Mouse (Mus musculus) myocyte (in vitro differentiated cells): Measurements from ENCODE around the gene Cyp4x1. TPM values are rescaled to one million over a fixed set of nuclear protein-coding genes. Genes with fewer than 3 reads are reported as not detected.
"Not testable (repeated sequence)": the region's sequence is repeated elsewhere in the genome, so short reads cannot be mapped to it uniquely, and the experiment has no call there.

ENCODE experiments used
- H3K27me3 ChIP-seq: one replicate; pipeline ENCODE4 v1.6.1; 2011; ENCODE audit not compliant: control insufficient read depth, insufficient read depth, insufficient read length
- H3K36me3 ChIP-seq: one replicate; pipeline ENCODE4 v1.6.1; 2011; ENCODE audit not compliant: control insufficient read depth, insufficient read depth
- H3K4me2 ChIP-seq: one replicate; pipeline ENCODE4 v1.6.1; 2011; ENCODE audit warnings: low read depth, control low read depth
- H3K4me3 ChIP-seq: one replicate; pipeline ENCODE4 v1.5.1; 2011; ENCODE audit warnings: mild to moderate bottlenecking, control low read depth, moderate library complexity
- H3K79me2 ChIP-seq: one replicate; pipeline ENCODE4 v1.6.1; 2011; ENCODE audit not compliant: control insufficient read depth, insufficient read depth
- H3ac ChIP-seq: one replicate; pipeline ENCODE4 v1.6.1; 2011; ENCODE audit not compliant: control insufficient read depth, insufficient read length
- CEBPB ChIP-seq: IDR thresholded peaks from 2 replicates; pipeline ENCODE4 v1.6.1; 2011; ENCODE audit warnings: mild to moderate bottlenecking, moderate library complexity; ENCODE audit not compliant: poor library complexity, insufficient read depth, severe bottlenecking
- E2F4 ChIP-seq: IDR thresholded peaks from one replicate; pipeline ENCODE4 v1.6.1; 2011; ENCODE audit warnings: mild to moderate bottlenecking, control low read depth, moderate library complexity; ENCODE audit not compliant: insufficient read depth
- MAX ChIP-seq: IDR thresholded peaks from one replicate; pipeline ENCODE4 v1.6.1; 2011; ENCODE audit warnings: low read depth, mild to moderate bottlenecking, control low read depth
- MYOD1 ChIP-seq, 3 experiments: IDR thresholded peaks; one replicate each; pipeline ENCODE4 v1.6.1; 2011; ENCODE audit warnings: control low read depth in 2 of 3, low read depth in 2 of 3, mild to moderate bottlenecking in 2 of 3, moderate library complexity in 1 of 3; ENCODE audit not compliant: insufficient read length in 2 of 3, control insufficient read depth in 1 of 3
- MYOG ChIP-seq, 3 experiments: IDR thresholded peaks; one replicate each; pipeline ENCODE4 v1.6.1; 2011; ENCODE audit warnings: control low read depth in 2 of 3, low read depth in 2 of 3, mild to moderate bottlenecking in 2 of 3; ENCODE audit not compliant: insufficient read length in 2 of 3, control insufficient read depth in 1 of 3, insufficient read depth in 1 of 3
- POLR2A ChIP-seq: IDR thresholded peaks from one replicate; pipeline ENCODE4 v1.6.1; 2011; ENCODE audit warnings: low read depth, mild to moderate bottlenecking, control low read depth, moderate library complexity; ENCODE audit not compliant: insufficient read length
- POLR2AphosphoS2 ChIP-seq: IDR thresholded peaks from one replicate; pipeline ENCODE4 v1.6.1; 2011; ENCODE audit warnings: low read depth, control low read depth; ENCODE audit not compliant: insufficient read length
- REST ChIP-seq: IDR thresholded peaks from one replicate; pipeline ENCODE4 v1.6.1; 2011; ENCODE audit warnings: mild to moderate bottlenecking, control low read depth, moderate library complexity; ENCODE audit not compliant: insufficient read depth, insufficient read length
- SRF ChIP-seq: IDR thresholded peaks from one replicate; pipeline ENCODE4 v1.6.1; 2011; ENCODE audit warnings: low read depth; ENCODE audit not compliant: control insufficient read depth, insufficient read length
- TCF12 ChIP-seq: IDR thresholded peaks from one replicate; pipeline ENCODE4 v1.6.1; 2011; ENCODE audit warnings: mild to moderate bottlenecking, control low read depth; ENCODE audit not compliant: poor library complexity, insufficient read depth, severe bottlenecking
- TCF3 ChIP-seq: IDR thresholded peaks from one replicate; pipeline ENCODE4 v1.6.1; 2011; ENCODE audit warnings: low read depth, control low read depth; ENCODE audit not compliant: insufficient read length
- USF1 ChIP-seq: IDR thresholded peaks from one replicate; pipeline ENCODE4 v1.6.1; 2011; ENCODE audit warnings: low read depth, mild to moderate bottlenecking, control low read depth, moderate library complexity
- polyA plus RNA-seq: library from polyadenylated mRNA; unstranded; fragments of >200 nt; fragmentation: generic; extraction: Trizol; gene quantifications from one replicate; pipeline ENCODE4 v1.2.1, GENCODE M21; 2012; ENCODE audit warnings: missing spikeins

Cyp4x1 gene
- not detected for polyA plus RNA-seq

DNA sequence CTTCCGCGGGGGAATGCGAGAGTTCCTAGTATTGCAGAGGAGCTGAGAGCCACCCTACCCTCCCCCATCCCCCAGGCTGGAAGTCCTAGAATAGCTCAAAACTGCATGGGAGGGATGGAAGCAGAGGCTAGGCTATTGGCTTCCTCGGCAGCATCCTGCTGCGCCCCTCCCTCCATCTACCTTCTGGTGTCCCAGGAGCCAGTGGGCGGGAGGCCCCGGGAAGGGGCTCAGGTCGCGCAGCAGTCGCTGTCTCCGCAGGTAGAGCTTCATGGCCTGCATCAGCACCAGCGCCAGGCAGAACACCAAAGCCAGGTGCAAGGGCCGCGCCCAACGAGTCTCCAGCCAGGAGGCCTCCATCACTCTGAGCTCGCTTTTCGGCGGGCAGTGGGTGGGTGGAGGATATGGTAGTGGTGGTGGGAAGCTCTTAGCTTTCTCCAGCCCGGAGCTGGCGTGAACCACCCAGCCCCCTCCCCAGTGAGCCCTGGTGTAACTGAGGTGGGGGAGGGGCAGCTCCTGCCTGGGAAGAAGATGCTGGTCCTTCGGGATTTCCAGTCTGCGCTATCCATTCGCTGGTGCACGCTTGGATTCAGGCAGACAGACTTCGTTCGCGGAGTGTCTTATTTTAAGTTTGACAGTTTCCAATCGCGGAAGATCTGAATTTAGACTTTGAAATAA lies at the start of gene Cyp4x1:
TSS of gene Cyp4x1 (minus strand) at position 661 of the 675 bp plus-strand sequence.
- H3K4me2 ChIP-seq = no peak within 1 kb of the TSS
- H3K79me2 ChIP-seq = no peaks in the 10 kb centered on the region
- peaks cover 6% of the 10 kb centered on the region for H3K27me3 ChIP-seq
- TF ChIP-seq MAX (no peak), POLR2A (no peak), MYOG (IDR thresholded peaks at IDR 0.05; ENCODE audit: control insufficient read depth in 1 of 3, insufficient read depth in 1 of 3, insufficient read length in 2 of 3, low read depth in 2 of 3) (no peak), SRF (no peak), USF1 (no peak), TCF3 (no peak), REST (no peak), CEBPB (no peak), MYOD1 (IDR thresholded peaks at IDR 0.05; ENCODE audit: control insufficient read depth in 1 of 3, insufficient read length in 2 of 3, low read depth in 2 of 3) (no peak), POLR2AphosphoS2 (no peak), TCF12 (no peak), E2F4 (no peak)
- no peaks in the 10 kb centered on the region for H3K36me3 ChIP-seq
- no peak within 1 kb of the TSS for H3ac ChIP-seq
- no peak within 1 kb of the TSS for H3K4me3 ChIP-seq

GRCm38 (mm10) chr4:115176201-115176600 lies 42.1 kb upstream of the Cyp4x1 start:
- not testable (repeated sequence) for H3K79me2 ChIP-seq, H3K36me3 ChIP-seq, H3K4me3 ChIP-seq

DNA sequence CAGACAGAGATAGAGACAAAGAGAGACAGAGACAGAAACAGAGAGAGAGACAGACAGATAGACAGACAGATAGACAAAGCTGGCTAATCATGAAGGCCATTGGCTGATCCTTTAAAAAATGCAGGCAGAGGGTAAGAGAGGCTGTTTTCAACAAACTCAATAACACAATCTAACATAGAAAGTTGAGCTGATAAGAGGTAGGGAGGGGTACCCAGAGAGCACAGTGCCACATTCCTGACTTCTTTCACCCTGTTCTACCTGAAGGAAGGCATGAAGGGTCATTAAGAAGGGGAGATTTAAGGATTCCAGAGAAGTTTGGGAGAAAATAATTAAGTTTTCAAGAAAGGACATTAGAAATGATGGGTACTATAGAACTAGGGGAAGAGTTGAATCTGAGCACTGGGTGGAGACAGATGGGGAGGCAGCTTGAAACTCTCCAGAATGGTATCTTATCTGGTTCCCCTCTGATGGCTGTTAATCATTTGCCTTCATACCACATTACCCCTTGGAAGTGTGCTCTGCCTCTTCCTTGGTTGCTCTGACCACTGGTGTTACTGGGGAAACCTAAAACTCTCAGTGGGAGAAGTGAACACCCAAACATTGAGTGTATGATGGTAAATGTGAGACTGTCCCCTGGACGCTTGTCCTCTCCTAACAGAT lies 40.7 kb upstream of the Cyp4x1 start:
- no peak overlapping the region for H3K4me2 ChIP-seq
- no peak overlapping the region for H3ac ChIP-seq
- no peak for TF ChIP-seq TCF12
- TF ChIP-seq REST = no peak
- no peak for TF ChIP-seq MYOD1 (IDR thresholded peaks at IDR 0.05; ENCODE audit: control insufficient read depth in 1 of 3, insufficient read length in 2 of 3, low read depth in 2 of 3)
- no peak for TF ChIP-seq TCF3
- no peak for TF ChIP-seq MYOG (IDR thresholded peaks at IDR 0.05; ENCODE audit: control insufficient read depth in 1 of 3, insufficient read depth in 1 of 3, insufficient read length in 2 of 3, low read depth in 2 of 3)
- no peak for TF ChIP-seq SRF
- TF ChIP-seq USF1 = no peak
- TF ChIP-seq POLR2AphosphoS2 = no peak
- no peak for TF ChIP-seq CEBPB
- no peak for TF ChIP-seq MAX
- no peak for TF ChIP-seq E2F4
- no peak for TF ChIP-seq POLR2A
- no peaks in the 10 kb centered on the region for H3K27me3 ChIP-seq
- H3K36me3 ChIP-seq = no peaks in the 10 kb centered on the region
- no peak overlapping the region for H3K4me3 ChIP-seq
- no peaks in the 10 kb centered on the region for H3K79me2 ChIP-seq

More at GRCm38 (mm10) chr4:115176201-115176600, 42.1 kb upstream of the Cyp4x1 start:
- H3K4me2 ChIP-seq, H3ac ChIP-seq, H3K27me3 ChIP-seq: not testable (repeated sequence)

GRCm38 (mm10) chr4:115158963-115159362 lies 24.9 kb upstream of the Cyp4x1 start:
- not testable (repeated sequence) for H3ac ChIP-seq, H3K4me2 ChIP-seq, H3K79me2 ChIP-seq, H3K4me3 ChIP-seq, H3K36me3 ChIP-seq, H3K27me3 ChIP-seq

DNA sequence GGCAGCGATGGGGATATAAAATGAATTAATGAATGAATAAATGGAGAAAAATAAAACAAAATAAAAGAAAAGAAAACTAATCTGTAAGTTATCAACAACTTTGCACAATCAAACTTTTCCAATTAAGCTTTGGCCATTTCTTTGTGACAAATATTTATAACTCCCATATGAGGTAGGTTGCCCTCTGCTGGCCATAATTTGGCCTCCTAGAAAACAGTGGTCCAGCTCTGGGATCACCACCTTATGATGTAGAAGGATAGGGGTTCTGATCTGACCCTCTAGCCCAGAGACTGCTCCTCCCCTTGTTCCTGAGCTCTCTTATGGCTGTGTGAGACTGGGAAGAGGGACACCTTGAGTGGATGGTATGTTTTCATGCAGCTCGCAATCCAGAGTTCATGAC lies 20.6 kb upstream of the Cyp4x1 start:
- TF ChIP-seq POLR2AphosphoS2 = no peak
- TF ChIP-seq MYOD1 (IDR thresholded peaks at IDR 0.05; ENCODE audit: control insufficient read depth in 1 of 3, insufficient read length in 2 of 3, low read depth in 2 of 3) = no peak
- TF ChIP-seq TCF3 = no peak
- no peak for TF ChIP-seq MAX
- TF ChIP-seq USF1 = no peak
- no peak for TF ChIP-seq MYOG (IDR thresholded peaks at IDR 0.05; ENCODE audit: control insufficient read depth in 1 of 3, insufficient read depth in 1 of 3, insufficient read length in 2 of 3, low read depth in 2 of 3)
- TF ChIP-seq CEBPB = no peak
- no peak overlapping the region for H3K4me3 ChIP-seq
- H3K4me2 ChIP-seq = no peak overlapping the region
- no peaks in the 10 kb centered on the region for H3K27me3 ChIP-seq
- no peaks in the 10 kb centered on the region for H3K79me2 ChIP-seq
- H3ac ChIP-seq = no peak overlapping the region
- no peaks in the 10 kb centered on the region for H3K36me3 ChIP-seq
